Mouse (Mus musculus): Measurements from ENCODE around the gene Tardbp.

DNA sequence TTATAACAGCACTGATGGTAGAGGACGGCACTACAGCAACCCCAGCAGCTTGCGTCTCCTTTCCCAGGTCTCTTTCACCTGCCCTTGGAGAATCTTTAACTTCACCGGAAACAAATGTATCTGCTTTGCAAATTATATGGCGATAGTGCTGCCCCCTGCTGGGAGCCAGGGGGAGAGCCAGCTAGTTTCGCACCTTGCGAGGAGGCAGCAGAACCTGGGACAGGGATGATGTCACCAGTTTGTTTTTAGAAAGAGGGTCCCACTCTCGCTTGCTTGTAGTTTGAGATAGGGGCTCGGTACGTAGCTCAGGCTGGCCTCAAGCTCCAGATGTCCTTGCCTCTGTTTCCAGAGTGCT lies 17.3 kb upstream of the Tardbp start:
- TF ChIP-seq CTCF (IDR thresholded peaks at IDR 0.05; ENCODE audit: control insufficient read depth, insufficient read depth, insufficient read length), result peak; percentile 14
- no peak for TF ChIP-seq MAX (IDR thresholded peaks at IDR 0.05)
- no peak for TF ChIP-seq MYOD1 (IDR thresholded peaks at IDR 0.05; ENCODE audit: control insufficient read depth, insufficient read length, low read depth)
- no peak for TF ChIP-seq CEBPB (IDR thresholded peaks at IDR 0.05; ENCODE audit: low read depth)
- no peak for TF ChIP-seq USF1 (IDR thresholded peaks at IDR 0.05; ENCODE audit: low read depth)
- no peak for TF ChIP-seq MYOG (IDR thresholded peaks at IDR 0.05; ENCODE audit: control insufficient read depth, extremely low read depth, insufficient read length)

Data from C2C12 (cell line).